Mouse (Mus musculus) embryo, embryonic 10.5 days (tissue): Measurements from ENCODE around the gene Abhd12b.

Source experiments
- DNase-seq: peaks from one replicate; pipeline ENCODE4 v3.0.0-alpha.2; 2015; ENCODE audit warnings: low spot score

Gene Abhd12b

GRCm38 (mm10) chr12:70153842-70154241 lies at the start of gene Abhd12b:
Gene Abhd12b, plus strand, starts transcription at chr12:70154142.
- DNase-seq: no peak

- DNase-seq: peak; percentile 21
Measured at GRCm38 (mm10) chr12:70104199-70104598, 49.7 kb upstream of the Abhd12b start.

- peak; percentile 26 for DNase-seq
Measured at GRCm38 (mm10) chr12:70104776-70105420, 49.0 kb upstream of the Abhd12b start.

GRCm38 (mm10) chr12:70105885-70106284 lies 48.1 kb upstream of the Abhd12b start:
- DNase-seq: no peak

GRCm38 (mm10) chr12:70106508-70106907 lies 47.4 kb upstream of the Abhd12b start:
- DNase-seq: no peak

- peak; percentile 51 for DNase-seq
Measured at GRCm38 (mm10) chr12:70108104-70108503, 45.8 kb upstream of the Abhd12b start.

- DNase-seq: peak; percentile 9
Measured at GRCm38 (mm10) chr12:70109921-70110320, 44.0 kb upstream of the Abhd12b start.

- DNase-seq: peak; percentile 44
Measured at GRCm38 (mm10) chr12:70110375-70111116, 43.4 kb upstream of the Abhd12b start.

GRCm38 (mm10) chr12:70111117-70111366 lies 42.9 kb upstream of the Abhd12b start:
- no peak for DNase-seq

- peak; percentile 80 for DNase-seq
Measured at GRCm38 (mm10) chr12:70111367-70112089, 42.4 kb upstream of the Abhd12b start.

GRCm38 (mm10) chr12:70112090-70112383 lies 41.9 kb upstream of the Abhd12b start:
- DNase-seq: no peak

- DNase-seq: no peak
Measured at GRCm38 (mm10) chr12:70113351-70113750, 40.6 kb upstream of the Abhd12b start, which contains the start of gene Nin. Gene Nin, minus strand, starts transcription at chr12:70113717.

GRCm38 (mm10) chr12:70117146-70117545 lies 36.8 kb upstream of the Abhd12b start:
- DNase-seq: no peak

GRCm38 (mm10) chr12:70118721-70119345 lies 35.1 kb upstream of the Abhd12b start:
- no peak for DNase-seq

- DNase-seq: no peak
Measured at GRCm38 (mm10) chr12:70119552-70119951, 34.4 kb upstream of the Abhd12b start.

- DNase-seq: no peak
Measured at GRCm38 (mm10) chr12:70126626-70127025, 27.3 kb upstream of the Abhd12b start.

GRCm38 (mm10) chr12:70129105-70129504 lies 24.8 kb upstream of the Abhd12b start:
- no peak for DNase-seq

GRCm38 (mm10) chr12:70131042-70131675 lies 22.8 kb upstream of the Abhd12b start:
- DNase-seq: no peak

GRCm38 (mm10) chr12:70134627-70135235 lies 19.2 kb upstream of the Abhd12b start:
- no peak for DNase-seq

- no peak for DNase-seq
Measured at GRCm38 (mm10) chr12:70136185-70136756, 17.7 kb upstream of the Abhd12b start.

- DNase-seq: no peak
Measured at GRCm38 (mm10) chr12:70137095-70137494, 16.8 kb upstream of the Abhd12b start.

GRCm38 (mm10) chr12:70137626-70138025 lies 16.3 kb upstream of the Abhd12b start:
- DNase-seq: no peak
